Mouse (Mus musculus) inflammation-experienced regulatory T-cells, adult 6 months (primary cell): Measurements from ENCODE around the gene C1qtnf4. TPM values are rescaled to one million over a fixed set of nuclear protein-coding genes. Genes with fewer than 3 reads are reported as not detected.

ENCODE experiments used
- ATAC-seq: one replicate; pipeline ENCODE4 v1.8.0; 2017
- polyA plus RNA-seq, 3 experiments: library from polyadenylated mRNA; unstranded; fragments of 100-300 nt; shearing (Covaris generic); gene quantifications; one replicate each; pipeline ENCODE4 v1.2.1; 2017

C1qtnf4 gene
- polyA plus RNA-seq, 3 experiments from 2014 or later = 0.65 to 1.7 (median 1.2) TPM

DNA sequence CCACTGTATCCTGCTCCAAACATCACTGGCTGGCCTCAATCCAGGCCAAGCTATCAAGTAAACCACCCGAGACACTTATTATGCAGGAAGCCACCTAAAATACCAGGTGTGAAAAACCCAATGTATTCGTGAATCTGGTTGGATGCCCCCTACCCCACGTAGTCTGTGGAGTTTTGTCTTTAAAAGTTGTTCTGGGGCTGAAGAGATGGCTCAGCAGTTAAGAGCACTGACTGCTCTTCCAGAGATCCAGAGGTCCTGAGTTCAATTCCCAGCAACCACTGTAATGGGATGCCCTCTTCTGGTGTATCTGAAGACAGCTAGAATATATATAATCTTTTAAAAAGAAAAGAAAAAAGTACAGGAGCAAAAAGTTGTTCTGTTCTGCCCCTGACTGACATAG is 52.7 kb downstream of the C1qtnf4 start:
- ATAC-seq = no peak

DNA sequence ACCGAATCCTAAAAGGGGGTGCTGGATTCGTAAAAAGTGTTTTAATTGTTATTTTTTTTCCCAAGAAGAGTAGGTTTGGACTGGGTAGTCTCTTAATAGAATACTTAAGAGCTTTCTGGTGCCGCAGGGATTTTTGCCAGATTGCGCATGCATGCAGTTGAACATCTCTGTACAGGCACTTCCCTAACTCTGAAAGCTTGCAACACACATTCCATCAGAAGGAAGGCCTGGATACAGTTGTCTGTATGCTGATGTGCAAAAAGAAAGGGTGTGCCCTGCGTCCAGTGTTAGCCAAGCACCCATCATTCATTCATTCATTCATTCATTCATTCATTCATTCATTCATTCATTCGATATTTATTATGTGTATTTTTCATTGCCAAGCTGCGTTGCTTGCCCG is 54.1 kb downstream of the C1qtnf4 start:
- no peak for ATAC-seq

Other genes with a start within 250 kb of the C1qtnf4 start
- 10 to 100 TPM; 26.4 to 31.6 (median 30.5) TPM for gene Nup160, start 208.6 kb upstream of the C1qtnf4 start, polyA plus RNA-seq
- gene Fnbp4, start 140.5 kb upstream of the C1qtnf4 start, polyA plus RNA-seq = 100 to 1,000 TPM in 2 of 3 experiments, 10 to 100 TPM in 1; 86.5 to 129 (median 113) TPM
- gene Agbl2, start 103.1 kb upstream of the C1qtnf4 start, polyA plus RNA-seq = not detected
- gene Mtch2, start 38.7 kb upstream of the C1qtnf4 start, polyA plus RNA-seq = 100 to 1,000 TPM; 115 to 143 (median 119) TPM
- 10 to 100 TPM; 44.8 to 51.0 (median 45.0) TPM for gene Kbtbd4, start 18.9 kb downstream of the C1qtnf4 start, polyA plus RNA-seq
- gene Ndufs3, start 19.0 kb downstream of the C1qtnf4 start, polyA plus RNA-seq = 100 to 1,000 TPM; 108 to 135 (median 118) TPM
- gene Celf1, start 54.5 kb downstream of the C1qtnf4 start, polyA plus RNA-seq = 10 to 100 TPM; 48.4 to 57.0 (median 49.4) TPM
- gene Rapsn, start 149.8 kb downstream of the C1qtnf4 start, polyA plus RNA-seq = 1 to 10 TPM; 2.0 to 4.7 (median 4.6) TPM
- 100 to 1,000 TPM; 197 to 219 (median 204) TPM for gene Psmc3, start 168.1 kb downstream of the C1qtnf4 start, polyA plus RNA-seq
- 10 to 100 TPM; 18.5 to 28.5 (median 23.3) TPM for gene Slc39a13, start 184.6 kb downstream of the C1qtnf4 start, polyA plus RNA-seq
- under 1 TPM in 1 of 3 experiments, not detected in 2; 0.68 TPM for gene Spi1, start 196.5 kb downstream of the C1qtnf4 start, polyA plus RNA-seq
- gene Mybpc3, start 232.3 kb downstream of the C1qtnf4 start, polyA plus RNA-seq = not detected